Mouse (Mus musculus) kidney, embryonic 14.5 days (tissue): ENCODE data around the gene Scyl2. TPM values are rescaled to one million over a fixed set of nuclear protein-coding genes. Genes with fewer than 3 reads are reported as not detected.
"Not testable (repeated sequence)": the region's sequence is repeated elsewhere in the genome, so short reads cannot be mapped to it uniquely, and the experiment has no call there.

Experiments
- ATAC-seq: fragments of 200-750 bp; cut with Nextera tagmentation; 2 replicates; pipeline ENCODE4 v1.8.0; 2017; ENCODE audit warnings: moderate number of reproducible peaks, mild to moderate bottlenecking, moderate TSS enrichment, moderate library complexity; ENCODE audit not compliant: low FRiP score, low TSS enrichment
- H3K27ac ChIP-seq: fragments of 300-500 bp; sonication (generic); 2 replicates; pipeline ENCODE4 v1.5.1; 2014; ENCODE audit warnings: low read depth, mild to moderate bottlenecking, low read length, moderate library complexity, mixed read lengths
- H3K27me3 ChIP-seq: fragments of 300-500 bp; sonication (generic); 2 replicates; pipeline ENCODE4 v1.6.1; 2014; ENCODE audit warnings: mild to moderate bottlenecking, low read length; ENCODE audit not compliant: control insufficient read depth, insufficient read depth
- H3K36me3 ChIP-seq: fragments of 300-500 bp; sonication (generic); 2 replicates; pipeline ENCODE4 v1.6.1; 2014; ENCODE audit warnings: low read length, mixed read lengths; ENCODE audit not compliant: control insufficient read depth, insufficient read depth
- H3K4me1 ChIP-seq: fragments of 300-500 bp; sonication (generic); 2 replicates; pipeline ENCODE4 v1.6.1; 2014; ENCODE audit warnings: low read length, mixed read lengths; ENCODE audit not compliant: control insufficient read depth, insufficient read depth
- H3K4me2 ChIP-seq: fragments of 300-500 bp; sonication (generic); replicated peaks from 2 replicates; pipeline ENCODE4 v1.6.1; 2014; ENCODE audit warnings: low read depth, mild to moderate bottlenecking, low read length
- H3K4me3 ChIP-seq: fragments of 300-500 bp; sonication (generic); 2 replicates; pipeline ENCODE4 v1.5.1; 2014; ENCODE audit warnings: mild to moderate bottlenecking, low read length
- H3K9ac ChIP-seq: fragments of 300-500 bp; sonication (generic); 2 replicates; pipeline ENCODE4 v1.6.1; 2014; ENCODE audit warnings: low read depth, mild to moderate bottlenecking, low read length, moderate library complexity
- H3K9me3 ChIP-seq: fragments of 300-500 bp; sonication (generic); 2 replicates; pipeline ENCODE4 v1.6.1; 2016; ENCODE audit warnings: low read length; ENCODE audit not compliant: control insufficient read depth
- WGBS: fragments of 180-500 bp; shearing (Covaris S2); extraction: QIAGEN DNeasy Blood & Tissue Kit; methylation state at CpG from one replicate; pipeline ENCODE4 v1.1.7; 2014; 5-methylcytosine and 5-hydroxymethylcytosine counted together
- polyA plus RNA-seq: library from polyadenylated mRNA; unstranded; fragments of >200 nt; fragmentation: Nextera tagmentation; extraction: Ambion mirVana; gene quantifications from 2 replicates; pipeline ENCODE4 v1.2.1, GENCODE M21; 2014

Gene Scyl2
- polyA plus RNA-seq, 1 experiment from 2014 or later = 16.0 TPM

DNA sequence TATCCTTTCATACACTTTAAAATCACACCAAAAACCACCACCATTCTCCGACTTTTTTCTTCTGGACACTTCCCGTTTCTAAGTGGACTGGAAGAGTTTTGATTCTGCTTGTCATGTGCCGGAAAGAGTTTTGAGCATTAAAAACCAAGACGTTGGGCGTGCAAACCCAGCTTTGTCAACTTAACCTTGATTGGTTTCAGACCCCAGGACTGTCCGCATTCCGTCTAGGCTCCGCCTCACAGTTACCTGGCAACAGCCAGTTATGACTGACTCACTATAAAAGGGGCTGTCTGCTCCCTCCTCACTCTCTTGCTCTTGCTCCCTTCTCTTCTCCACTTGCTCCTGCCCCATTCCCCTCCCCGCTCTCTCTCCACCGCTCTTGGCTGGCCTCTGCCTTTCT, 22.6 kb upstream of the Scyl2 start:
- peak; percentile 62; the same call in 1 of the 2 replicates for ATAC-seq
- H3K27ac ChIP-seq = no peak overlapping the region
- no peaks in the 10 kb centered on the region for H3K4me1 ChIP-seq
- no peaks in the 10 kb centered on the region for H3K9me3 ChIP-seq
- 33% methylated on average over 10 of the region's 10 CpGs for WGBS
- no peaks in the 10 kb centered on the region for H3K27me3 ChIP-seq
- no peak overlapping the region for H3K9ac ChIP-seq
- H3K4me2 ChIP-seq = peak overlapping the region; percentile 29
- H3K4me3 ChIP-seq = no peak overlapping the region
- peaks cover 16% of the 10 kb centered on the region; the same call in 1 of the 2 replicates for H3K36me3 ChIP-seq

GRCm38 (mm10) chr10:89707397-89707796, 21.3 kb upstream of the Scyl2 start:
- ATAC-seq = no peak
- Histone ChIP-seq H3K4me2 (no peak overlapping the region), H3K27ac (no peak overlapping the region), H3K36me3 (peaks cover 5% of the 10 kb centered on the region; the same call in 1 of the 2 replicates), H3K27me3 (no peaks in the 10 kb centered on the region), H3K9me3 (no peaks in the 10 kb centered on the region), H3K9ac (no peak overlapping the region), H3K4me3 (no peak overlapping the region), H3K4me1 (no peaks in the 10 kb centered on the region)
- 79% methylated on average over 3 of the region's 3 CpGs for WGBS

- Histone ChIP-seq H3K9ac (no peak overlapping the region), H3K27me3 (no peaks in the 10 kb centered on the region), H3K27ac (no peak overlapping the region), H3K4me1 (no peaks in the 10 kb centered on the region), H3K9me3 (no peaks in the 10 kb centered on the region), H3K36me3 (no peaks in the 10 kb centered on the region), H3K4me3 (no peak overlapping the region), H3K4me2 (no peak overlapping the region)
- WGBS = 52% methylated on average over 5 of the region's 5 CpGs
- ATAC-seq = no peak
Observed at GRCm38 (mm10) chr10:89703042-89703441, 17.0 kb upstream of the Scyl2 start.

DNA sequence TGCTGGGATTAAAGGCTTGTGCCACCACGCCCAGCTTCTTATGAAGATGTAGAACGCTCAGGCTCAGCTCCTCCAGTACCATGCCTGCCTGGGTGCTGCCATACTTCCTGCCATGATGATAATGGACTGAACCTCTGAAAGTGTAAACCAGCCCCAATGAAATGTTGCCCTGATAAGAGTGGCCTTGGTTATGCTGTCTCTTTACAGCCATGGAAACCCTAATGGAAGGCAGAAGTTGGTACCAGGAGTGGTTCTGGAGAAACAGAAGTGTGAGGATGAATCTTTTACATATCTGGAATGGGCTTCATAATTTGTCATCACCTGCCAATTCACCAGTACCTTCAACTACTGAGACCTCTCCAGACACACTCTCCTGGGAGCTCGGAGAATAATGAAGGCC, 11.9 kb upstream of the Scyl2 start:
- Histone ChIP-seq H3K36me3 (no peaks in the 10 kb centered on the region), H3K27me3 (no peaks in the 10 kb centered on the region), H3K27ac (no peak overlapping the region), H3K4me2 (no peak overlapping the region), H3K9me3 (no peaks in the 10 kb centered on the region), H3K4me1 (no peaks in the 10 kb centered on the region), H3K9ac (no peak overlapping the region), H3K4me3 (no peak overlapping the region)
- 89% methylated on average over 3 of the region's 3 CpGs for WGBS
- ATAC-seq = no peak

DNA sequence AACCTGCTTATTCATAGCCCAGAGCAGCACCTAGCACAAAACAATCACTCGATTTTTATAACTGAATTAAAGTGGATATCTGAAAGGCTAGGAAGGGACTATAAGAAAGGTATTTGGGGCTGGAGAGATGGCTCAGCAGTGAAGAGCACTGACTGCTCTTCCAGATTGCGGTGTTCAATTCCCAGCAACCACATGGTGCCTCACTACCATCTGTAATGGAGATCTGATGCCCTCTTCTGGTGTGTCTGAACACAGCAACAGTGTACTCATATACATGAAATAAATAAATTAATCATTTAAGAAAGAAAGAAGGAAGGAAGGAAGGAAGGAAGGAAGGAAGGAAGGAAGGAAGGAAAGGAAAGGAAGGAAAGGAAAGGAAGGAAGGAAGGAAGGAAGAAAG, 10.2 kb upstream of the Scyl2 start:
- not testable (repeated sequence) for H3K4me1 ChIP-seq

GRCm38 (mm10) chr10:89695194-89695911, 9.3 kb upstream of the Scyl2 start:
- H3K36me3 ChIP-seq = no peaks in the 10 kb centered on the region
- H3K9me3 ChIP-seq = no peaks in the 10 kb centered on the region
- no peak overlapping the region for H3K4me2 ChIP-seq
- WGBS = 82% methylated on average over 20 of the region's 20 CpGs
- no peaks in the 10 kb centered on the region for H3K4me1 ChIP-seq
- ATAC-seq = no peak
- no peak overlapping the region for H3K9ac ChIP-seq
- no peaks in the 10 kb centered on the region for H3K27me3 ChIP-seq
- H3K4me3 ChIP-seq = no peak overlapping the region
- no peak overlapping the region for H3K27ac ChIP-seq

More for the DNA sequence above, 10.2 kb upstream of the Scyl2 start:
- not testable (repeated sequence) for H3K36me3 ChIP-seq, H3K27me3 ChIP-seq, H3K9me3 ChIP-seq, H3K4me3 ChIP-seq, H3K4me2 ChIP-seq, H3K9ac ChIP-seq, H3K27ac ChIP-seq, ATAC-seq
- 70% methylated on average over 2 of the region's 2 CpGs for WGBS

DNA sequence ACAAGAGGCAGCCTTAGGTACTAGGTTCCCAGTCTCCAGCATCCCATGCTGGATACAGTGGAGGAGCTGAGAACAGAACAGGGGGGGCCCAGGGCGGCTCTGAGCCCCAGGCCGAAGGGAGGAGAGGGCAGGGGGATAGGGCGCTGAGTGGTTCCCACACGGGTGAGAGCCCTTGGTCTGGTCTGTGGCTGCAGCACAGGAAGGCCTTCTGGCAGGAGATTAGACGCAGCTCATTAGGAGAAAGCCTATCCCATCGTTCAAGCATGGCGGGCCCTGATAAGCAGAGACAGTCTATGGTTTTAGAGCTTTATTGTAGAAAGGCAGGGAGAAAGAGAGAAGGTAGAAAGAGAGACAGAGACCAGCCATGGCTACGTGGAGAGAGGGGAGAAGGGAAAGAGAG, 3.9 kb upstream of the Scyl2 start:
- ATAC-seq = no peak
- Histone ChIP-seq H3K4me3 (no peak overlapping the region), H3K36me3 (no peaks in the 10 kb centered on the region), H3K27me3 (no peaks in the 10 kb centered on the region), H3K4me2 (no peak overlapping the region), H3K9me3 (no peaks in the 10 kb centered on the region), H3K27ac (no peak overlapping the region), H3K9ac (no peak overlapping the region), H3K4me1 (no peaks in the 10 kb centered on the region)
- WGBS = 54% methylated on average over 8 of the region's 8 CpGs

DNA sequence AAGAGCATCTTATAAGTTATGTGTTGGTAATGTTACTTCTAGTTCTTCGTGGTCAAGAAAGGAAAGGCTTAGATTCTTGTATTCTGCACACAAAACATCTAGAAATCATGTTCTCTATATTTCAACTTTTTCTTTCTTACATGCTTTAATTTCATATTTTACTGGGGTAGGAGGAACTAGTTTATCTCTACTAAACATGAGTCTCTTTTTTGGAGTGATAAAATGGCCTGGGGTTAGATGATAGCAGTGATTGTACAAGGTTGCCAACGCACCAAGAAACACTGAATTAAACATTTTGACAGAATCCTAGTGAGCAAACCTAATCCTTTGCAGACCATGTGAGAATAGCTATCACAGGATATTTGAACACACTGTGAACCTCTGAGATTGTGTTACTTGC, 1.4 kb upstream of the Scyl2 start:
- H3K9me3 ChIP-seq = no peaks in the 10 kb centered on the region
- H3K9ac ChIP-seq = no peak overlapping the region
- no peak for ATAC-seq
- H3K27ac ChIP-seq = no peak overlapping the region
- H3K27me3 ChIP-seq = no peaks in the 10 kb centered on the region
- no peaks in the 10 kb centered on the region for H3K36me3 ChIP-seq
- H3K4me3 ChIP-seq = no peak overlapping the region
- H3K4me1 ChIP-seq = 0 out of 2 replicates have a peak, but pooled peaks cover 4% of the 10 kb centered on the region
- 81% methylated on average over 2 of the region's 2 CpGs for WGBS
- H3K4me2 ChIP-seq = no peak overlapping the region

DNA sequence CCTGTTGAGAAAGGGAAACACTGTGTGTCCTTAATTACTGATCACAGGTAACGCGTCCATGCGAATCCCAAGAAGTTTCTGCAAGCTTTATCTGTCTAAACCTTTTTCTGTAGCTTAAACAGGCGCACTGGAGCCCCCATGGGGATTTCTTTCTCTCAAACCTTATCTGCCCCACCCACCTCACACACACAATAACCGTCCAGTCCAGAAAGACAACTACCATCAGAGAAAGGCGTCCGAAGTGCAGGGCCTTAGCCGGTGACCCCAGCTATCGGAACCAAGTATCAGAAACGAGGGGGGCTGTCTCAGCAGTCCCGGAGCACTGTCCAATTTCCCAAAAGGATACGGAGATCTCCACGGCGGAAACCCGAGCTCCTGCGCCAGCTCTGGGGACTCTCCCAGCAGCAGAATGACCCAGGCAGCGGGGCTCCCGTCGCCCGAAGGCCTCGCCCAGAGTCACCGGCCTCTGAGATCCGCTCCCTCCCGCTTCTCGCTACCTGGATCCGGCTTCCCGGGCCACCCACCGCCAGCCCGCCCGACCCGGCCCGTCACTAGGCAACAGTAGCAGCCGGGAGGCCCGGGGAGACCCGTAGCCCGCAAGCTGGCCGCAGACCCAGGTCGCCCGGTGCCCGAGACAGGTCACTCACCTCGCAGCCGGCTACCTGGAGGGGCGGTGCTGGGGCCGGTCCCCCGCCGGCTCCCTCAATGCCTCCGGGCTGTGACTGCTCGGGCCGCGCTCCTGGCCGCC, 520 bp downstream of the Scyl2 start:
- Histone ChIP-seq H3K36me3 (no peaks in the 10 kb centered on the region), H3K4me3 (peak overlapping the region; percentile 96), H3K4me2 (peak overlapping the region; percentile 66), H3K27me3 (no peaks in the 10 kb centered on the region), H3K4me1 (0 out of 2 replicates have a peak, but pooled peaks cover 4% of the 10 kb centered on the region), H3K27ac (peak overlapping the region; percentile 61), H3K9me3 (no peaks in the 10 kb centered on the region), H3K9ac (peak overlapping the region; percentile 85)
- peak; percentile 85 for ATAC-seq
- WGBS = 1% methylated on average over 46 of the region's 51 CpGs
